Mouse (Mus musculus) olfactory bulb, adult 2 months (tissue): ENCODE measurements around the gene Ubxn6.

Experiments
- CTCF ChIP-seq: fragments of 200-500 bp; IDR thresholded peaks from 2 replicates; pipeline ENCODE4 v1.5.1; 2012; ENCODE audit warnings: low read depth, mild to moderate bottlenecking, low read length, moderate library complexity; ENCODE audit not compliant: insufficient read depth
- POLR2A ChIP-seq: fragments of 200-500 bp; IDR thresholded peaks from 2 replicates; pipeline ENCODE4 v1.6.1; 2012; ENCODE audit warnings: mild to moderate bottlenecking, low read depth, low read length, moderate library complexity; ENCODE audit not compliant: insufficient read depth

DNA sequence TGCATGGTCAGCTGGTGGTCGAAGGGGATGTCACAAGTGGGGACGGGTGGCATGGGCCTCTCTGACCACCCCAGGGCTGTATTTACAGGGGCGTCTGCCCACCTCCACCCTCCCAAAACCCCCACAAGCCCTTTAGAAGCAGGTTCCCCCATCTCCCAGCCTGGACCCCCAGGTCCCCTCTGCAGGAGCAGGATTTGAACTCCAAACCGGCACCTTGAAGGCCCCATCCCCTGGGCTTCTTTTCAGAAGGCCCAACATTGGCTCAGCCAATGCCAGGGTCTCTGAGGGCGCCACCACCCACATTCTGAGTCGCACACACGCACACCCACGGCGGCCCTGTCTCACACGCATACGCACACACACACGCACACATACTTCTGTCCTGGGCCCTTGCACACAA is 48.3 kb upstream of the Ubxn6 start:
- TF ChIP-seq POLR2A (no peak), CTCF (no peak)
